Mouse (Mus musculus): Measurements from ENCODE around the gene Olfr198. TPM values are rescaled to one million over a fixed set of nuclear protein-coding genes. Genes with fewer than 3 reads are reported as not detected.
"Not testable (repeated sequence)": the region's sequence is repeated elsewhere in the genome, so short reads cannot be mapped to it uniquely, and the experiment has no call there.

Olfr198 gene
- total RNA-seq (2021) = not detected
- long read RNA-seq = 0 reads

- not testable (repeated sequence) for DNase-seq (ENCODE audit: low spot score in 2 of 2)
Observed at GRCm38 (mm10) chr16:59203433-59203832, at the start of gene Olfr198. Olfr198 (minus strand) TSS chr16:59203533.

- DNase-seq (ENCODE audit: low spot score in 2 of 2) = no peak
Observed at GRCm38 (mm10) chr16:59249684-59250083, 46.4 kb upstream of the Olfr198 start.

DNA sequence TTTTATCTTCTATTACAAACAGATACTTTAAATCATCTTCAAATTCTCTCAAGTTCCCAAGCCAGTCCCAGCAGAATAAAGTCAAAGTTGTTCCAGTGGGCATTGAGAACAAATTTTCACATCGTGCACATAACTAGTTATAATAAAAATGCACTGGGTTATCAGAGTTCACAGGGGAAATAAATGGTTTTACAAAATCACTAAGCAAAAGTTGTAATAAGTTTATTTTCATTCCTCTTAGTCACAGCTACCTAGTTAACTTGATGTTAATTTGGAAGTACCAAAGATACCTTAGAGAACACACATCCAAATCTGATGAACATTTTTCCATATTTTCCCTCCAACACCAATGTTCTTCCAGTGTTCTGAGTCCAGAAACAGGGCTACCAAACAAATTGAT, 16.3 kb upstream of the Olfr198 start, which contains the start of gene Olfr199:
TSS of gene Olfr199 (minus strand) at position 101 of the 400 bp plus-strand sequence.
- DNase-seq (ENCODE audit: low spot score in 2 of 2) = not testable (repeated sequence)

- not testable (repeated sequence) for DNase-seq (ENCODE audit: low spot score in 2 of 2)
Observed at GRCm38 (mm10) chr16:59217861-59218260, 14.5 kb upstream of the Olfr198 start.

DNA sequence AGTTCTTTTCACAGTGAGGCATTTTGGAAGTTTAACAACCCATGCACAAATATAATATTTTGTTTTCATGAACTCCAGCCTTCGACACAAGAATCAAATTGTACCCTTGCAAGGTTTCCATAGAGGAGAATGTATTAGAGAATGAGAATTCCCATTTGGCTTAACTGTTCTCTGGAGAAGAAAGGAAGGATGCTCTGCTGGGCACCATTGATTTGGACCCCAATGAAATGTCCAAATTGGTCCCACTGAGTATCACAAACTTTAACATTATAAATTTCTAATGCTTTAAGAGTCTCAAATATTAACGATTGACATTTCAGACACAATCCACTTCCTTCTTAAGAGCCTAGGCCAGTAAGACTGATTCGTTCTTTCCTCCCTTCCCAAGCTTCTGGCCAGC, 33.0 kb downstream of the Olfr198 start, which contains the start of gene Olfr196:
TSS of gene Olfr196 (minus strand) at position 101 of the 400 bp plus-strand sequence.
- no peak for DNase-seq (ENCODE audit: low spot score in 2 of 2)

GRCm38 (mm10) chr16:59151996-59152395, 51.3 kb downstream of the Olfr198 start:
- no peak for DNase-seq (ENCODE audit: low spot score in 2 of 2)

Other genes starting within 250 kb of the Olfr198 start
- gene Olfr183, start 208.2 kb downstream of the Olfr198 start, total RNA-seq (2021) = not detected
- gene Olfr186, start 173.2 kb downstream of the Olfr198 start, total RNA-seq (2021) = not detected
- not detected for gene Olfr187, start 163.8 kb downstream of the Olfr198 start, total RNA-seq (2021)
- not detected for gene Olfr190, start 125.5 kb downstream of the Olfr198 start, total RNA-seq (2021)
- gene Olfr191, start 113.7 kb downstream of the Olfr198 start, total RNA-seq (2021) = not detected
- not detected for gene Olfr193, start 91.7 kb downstream of the Olfr198 start, total RNA-seq (2021)
- gene Olfr194, start 82.5 kb downstream of the Olfr198 start, total RNA-seq (2021) = not detected
- gene Olfr195, start 56.5 kb downstream of the Olfr198 start, total RNA-seq (2021) = not detected
- not detected for gene Olfr196, start 33.1 kb downstream of the Olfr198 start, total RNA-seq (2021)
- not detected for gene Olfr199, start 16.2 kb upstream of the Olfr198 start, total RNA-seq (2021)
- gene Olfr201, start 69.1 kb upstream of the Olfr198 start, total RNA-seq (2021) = not detected
- gene Olfr202, start 83.3 kb upstream of the Olfr198 start, total RNA-seq (2021) = not detected
- not detected for gene Olfr203, start 95.3 kb upstream of the Olfr198 start, total RNA-seq (2021)
- under 1 TPM; 0.09 to 0.11 TPM for gene Olfr204, start 114.7 kb upstream of the Olfr198 start, total RNA-seq (2021)
- gene Olfr205, start 127.6 kb upstream of the Olfr198 start, total RNA-seq (2021) = not detected
- gene Olfr206, start 145.7 kb upstream of the Olfr198 start, total RNA-seq (2021) = not detected
- gene Olfr209, start 160.5 kb upstream of the Olfr198 start, total RNA-seq (2021) = not detected
- under 1 TPM in 1 of 2 experiments, not detected in 1; 0.07 TPM for gene Gabrr3, start 203.8 kb upstream of the Olfr198 start, total RNA-seq (2021)